Mouse (Mus musculus): ENCODE measurements around the gene Dyrk1a. TPM values are rescaled to one million over a fixed set of nuclear protein-coding genes. Genes with fewer than 3 reads are reported as not detected.

The Dyrk1a gene
- total and polyA plus RNA-seq, 3 experiments, result 32.4 to 53.7 (median 40.4) TPM

- no peak overlapping the region for H3K4me3 ChIP-seq (replicated peaks in 1 of 3; ENCODE audit: low read depth in 2 of 3, low read length in 2 of 3, poor library complexity in 1 of 3)
- DNase-seq (ENCODE audit: extremely low read depth), result peak; percentile 44
- dilution Hi-C loops (cut with MboI; ENCODE audit: extremely low pct_ligation_motif_present, extremely low pct_unique_long_range_greater_than_20kb, low sequenced_read_pairs), result no loop called here
- peaks cover 0 to 44% of the 10 kb centered on the region in 2 experiments; a peak in 2 of 4 replicates for H3K4me1 ChIP-seq (ENCODE audit: control insufficient read depth in 1 of 2, insufficient read depth in 2 of 2)
- in situ Hi-C loops (cut with MboI; ENCODE audit: low pct_ligation_motif_present, low pct_unique_long_range_greater_than_20kb, low sequenced_read_pairs), result no loop called here
- peaks cover 7% of the 10 kb centered on the region for H3K9me3 ChIP-seq (replicated peaks; ENCODE audit: low read length)
- H3K27ac ChIP-seq (ENCODE audit: insufficient read depth, low read depth), result no peak overlapping the region
- peaks cover 71% of the 10 kb centered on the region for H3K79me2 ChIP-seq (replicated peaks; ENCODE audit: control insufficient read depth, extremely low read depth, insufficient read depth, poor library complexity, severe bottlenecking)
- peaks cover 23 to 64% of the 10 kb centered on the region in 2 experiments for H3K36me3 ChIP-seq (replicated peaks in 1 of 2; ENCODE audit: control insufficient read depth in 1 of 2, insufficient read depth in 1 of 2, low read length in 1 of 2)
- H3K9ac ChIP-seq (ENCODE audit: insufficient read depth, low read depth), result no peak overlapping the region
- H3K27me3 ChIP-seq (replicated peaks), result no peaks in the 10 kb centered on the region
- TF ChIP-seq USF2 (conservative IDR thresholded peaks at IDR 0.05; ENCODE audit: low read depth, low read length) (peak; percentile 35; the same call in 1 of the 2 replicates), HCFC1 (IDR thresholded peaks at IDR 0.05; ENCODE audit: low read depth, low read length) (no peak), ETS1 (conservative IDR thresholded peaks at IDR 0.05; ENCODE audit: low read depth, low read length) (peak; percentile 28; the same call in 1 of the 2 replicates), BHLHE40 (IDR thresholded peaks at IDR 0.05; ENCODE audit: low read depth, low read length) (peak; percentile 74)
- H3K4me2 ChIP-seq (ENCODE audit: insufficient read depth, low read depth, poor library complexity, severe bottlenecking), result no peak overlapping the region
Observed at GRCm38 (mm10) chr16:94617255-94617654, 47.4 kb downstream of the Dyrk1a start.

- TF ChIP-seq MXI1 (IDR thresholded peaks at IDR 0.05; ENCODE audit: low read depth, low read length), result no peak
- 0 out of 2 replicates have a peak, but pooled peaks have one; percentile 36 for TF ChIP-seq BHLHE40 (IDR thresholded peaks at IDR 0.05; ENCODE audit: low read depth, low read length)
- TF ChIP-seq SIN3A (IDR thresholded peaks at IDR 0.05; ENCODE audit: low read length), result no peak
- peak; percentile 76 to 92 for TF ChIP-seq CTCF (conservative IDR thresholded peaks at IDR 0.05 in 1 of 2, IDR thresholded peaks at IDR 0.05 in 1 of 2; ENCODE audit: low read depth in 2 of 2, low read length in 2 of 2)
- peak; percentile 58; the same call in 1 of the 2 replicates for TF ChIP-seq IRF4 (IDR thresholded peaks at IDR 0.05; ENCODE audit: low read depth, low read length)
- peak; percentile 60 for TF ChIP-seq ZC3H11A (IDR thresholded peaks at IDR 0.05; ENCODE audit: low read depth, low read length)
- TF ChIP-seq SMC3 (IDR thresholded peaks at IDR 0.05; ENCODE audit: low read depth, low read length), result peak; percentile 91
- TF ChIP-seq RAD21 (IDR thresholded peaks at IDR 0.05; ENCODE audit: low read depth, low read length), result peak; percentile 97
- no peak for TF ChIP-seq ZKSCAN1 (IDR thresholded peaks at IDR 0.05; ENCODE audit: borderline replicate concordance, low read depth, low read length)
- no peak for TF ChIP-seq MYC (IDR thresholded peaks at IDR 0.05; ENCODE audit: low read depth, low read length)
- TF ChIP-seq POLR2AphosphoS2 (IDR thresholded peaks at IDR 0.05; ENCODE audit: low read depth, low read length), result no peak
- 0 out of 2 replicates have a peak, but pooled peaks have one; percentile 45 for TF ChIP-seq NELFE (IDR thresholded peaks at IDR 0.05; ENCODE audit: low read depth, low read length)
- dilution Hi-C loops (cut with MboI; ENCODE audit: extremely low pct_ligation_motif_present, extremely low pct_unique_long_range_greater_than_20kb, low sequenced_read_pairs), result no loop called here
- Histone ChIP-seq H3K27ac (ENCODE audit: insufficient read depth, low read depth) (no peak overlapping the region), H3K9ac (ENCODE audit: insufficient read depth, low read depth) (no peak overlapping the region), H3K4me1 (ENCODE audit: control insufficient read depth in 1 of 2, insufficient read depth in 2 of 2) (peaks cover 0 to 40% of the 10 kb centered on the region in 2 experiments; a peak in 2 of 4 replicates), H3K79me2 (replicated peaks; ENCODE audit: control insufficient read depth, extremely low read depth, insufficient read depth, poor library complexity, severe bottlenecking) (peaks cover 73% of the 10 kb centered on the region), H3K27me3 (replicated peaks) (no peaks in the 10 kb centered on the region), H3K4me3 (replicated peaks in 1 of 3; ENCODE audit: low read depth in 2 of 3, low read length in 2 of 3, poor library complexity in 1 of 3) (no peak overlapping the region), H3K4me2 (ENCODE audit: insufficient read depth, low read depth, poor library complexity, severe bottlenecking) (no peak overlapping the region), H3K9me3 (replicated peaks; ENCODE audit: low read length) (peaks cover 7% of the 10 kb centered on the region), H3K36me3 (replicated peaks in 1 of 2; ENCODE audit: control insufficient read depth in 1 of 2, insufficient read depth in 1 of 2, low read length in 1 of 2) (peaks cover 19 to 60% of the 10 kb centered on the region in 2 experiments)
- in situ Hi-C loops (cut with MboI; ENCODE audit: low pct_ligation_motif_present, low pct_unique_long_range_greater_than_20kb, low sequenced_read_pairs), result no loop called here
- DNase-seq (ENCODE audit: extremely low read depth), result peak; percentile 79
Observed at GRCm38 (mm10) chr16:94618543-94618942, 48.7 kb downstream of the Dyrk1a start.
